Mouse (Mus musculus) cerebral cortex, adult 2 months (tissue): ENCODE data around the gene Dner.

Source experiments
- WGBS: fragments of 180-500 bp; shearing (Covaris S2); methylation state at CpG from one replicate; pipeline ENCODE4 v1.1.7; 2018; 5-methylcytosine and 5-hydroxymethylcytosine counted together

Dner gene

GRCm38 (mm10) chr1:84433291-84433980 is 262.6 kb downstream of the Dner start:
- 79% methylated on average over 6 of the region's 6 CpGs for WGBS

- 56% methylated on average over 1 of the region's 1 CpGs for WGBS
Observed at GRCm38 (mm10) chr1:84432311-84432710, 263.7 kb downstream of the Dner start.

DNA sequence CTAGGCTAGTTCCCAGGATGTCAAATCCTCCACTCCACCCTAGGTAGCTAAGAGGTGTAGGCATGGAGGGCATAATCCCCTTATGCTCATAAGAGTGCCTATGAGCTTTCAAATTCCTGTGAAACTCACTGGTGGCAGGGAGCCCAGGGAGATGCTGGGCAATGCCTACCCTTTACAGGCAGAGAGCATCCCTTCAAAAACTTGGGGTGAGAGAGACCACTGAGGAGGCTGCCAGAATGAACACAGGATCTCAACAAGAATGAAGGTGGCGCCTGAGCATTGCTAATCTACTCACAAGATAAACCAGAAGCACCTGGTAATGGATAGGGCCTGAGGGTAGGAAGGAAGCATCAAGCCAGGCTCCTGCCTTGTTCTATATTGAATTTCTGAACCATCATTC is 267.7 kb downstream of the Dner start:
- 94% methylated on average over 1 of the region's 1 CpGs for WGBS

GRCm38 (mm10) chr1:84427757-84428156 is 268.3 kb downstream of the Dner start:
- WGBS: 41% methylated on average over 11 of the region's 11 CpGs

DNA sequence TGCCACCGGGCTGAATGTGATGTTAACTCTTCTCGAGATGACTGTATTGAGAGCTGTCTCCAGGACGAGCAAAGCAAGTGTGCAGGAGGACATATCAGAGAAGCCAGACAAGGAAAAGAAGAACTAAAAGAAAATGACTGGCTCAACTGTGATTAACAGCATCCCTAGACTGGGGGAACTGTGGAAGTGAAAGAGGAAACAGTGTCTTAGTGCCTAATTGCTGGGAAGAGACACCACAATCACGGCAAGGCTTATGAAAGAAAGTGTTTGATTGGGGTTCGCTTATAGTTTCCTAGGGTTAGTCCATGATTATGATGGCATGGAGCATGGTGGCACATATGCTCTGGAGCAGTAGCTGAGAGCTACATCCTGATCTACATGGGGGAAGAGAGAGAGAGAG is 269.3 kb downstream of the Dner start:
- WGBS: 75% methylated on average over 5 of the region's 5 CpGs

GRCm38 (mm10) chr1:84422881-84423280 is 273.1 kb downstream of the Dner start:
- WGBS: 73% methylated on average over 2 of the region's 2 CpGs

DNA sequence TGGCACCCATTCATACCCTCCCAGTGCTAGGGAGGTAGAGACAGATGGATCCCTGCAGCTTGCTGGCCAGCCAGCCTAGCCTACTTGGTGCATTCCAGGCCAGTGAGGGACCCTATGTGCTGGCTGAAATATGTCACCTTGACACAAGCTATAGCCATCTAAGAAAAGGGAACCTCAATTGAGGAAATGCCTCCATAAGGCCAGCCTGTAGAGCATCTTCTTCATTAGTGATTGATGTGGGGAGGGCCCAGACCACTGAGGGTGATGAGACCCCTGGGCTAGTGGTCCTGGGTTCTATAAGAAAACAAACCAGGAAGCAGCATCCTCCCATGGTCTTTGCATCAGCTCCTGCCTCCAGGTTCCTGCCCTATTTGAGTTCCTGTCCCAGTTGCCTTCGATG is 274.2 kb downstream of the Dner start:
- WGBS: 65% methylated on average over 1 of the region's 1 CpGs

GRCm38 (mm10) chr1:84419416-84419815 is 276.6 kb downstream of the Dner start:
- WGBS: 39% methylated on average over 2 of the region's 2 CpGs

DNA sequence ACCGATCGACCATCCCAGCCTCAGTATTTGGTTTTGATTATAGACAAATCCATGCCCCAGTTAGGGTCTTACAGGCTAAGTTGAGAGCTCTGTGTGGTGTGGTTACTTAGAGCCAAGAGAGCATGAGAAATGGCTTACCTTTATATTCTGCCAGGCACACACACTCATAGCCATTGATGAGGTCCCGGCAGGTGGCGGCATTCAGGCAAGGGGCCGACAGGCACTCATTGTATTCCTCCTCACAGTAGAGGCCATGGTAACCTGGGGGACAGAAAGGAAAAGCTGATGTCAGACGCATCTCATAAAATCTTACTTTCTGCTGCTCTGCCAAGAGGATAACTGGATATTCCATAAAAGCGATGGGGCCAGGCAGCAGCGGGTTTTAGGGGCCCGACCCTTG is 277.5 kb downstream of the Dner start:
- 71% methylated on average over 9 of the region's 9 CpGs for WGBS

DNA sequence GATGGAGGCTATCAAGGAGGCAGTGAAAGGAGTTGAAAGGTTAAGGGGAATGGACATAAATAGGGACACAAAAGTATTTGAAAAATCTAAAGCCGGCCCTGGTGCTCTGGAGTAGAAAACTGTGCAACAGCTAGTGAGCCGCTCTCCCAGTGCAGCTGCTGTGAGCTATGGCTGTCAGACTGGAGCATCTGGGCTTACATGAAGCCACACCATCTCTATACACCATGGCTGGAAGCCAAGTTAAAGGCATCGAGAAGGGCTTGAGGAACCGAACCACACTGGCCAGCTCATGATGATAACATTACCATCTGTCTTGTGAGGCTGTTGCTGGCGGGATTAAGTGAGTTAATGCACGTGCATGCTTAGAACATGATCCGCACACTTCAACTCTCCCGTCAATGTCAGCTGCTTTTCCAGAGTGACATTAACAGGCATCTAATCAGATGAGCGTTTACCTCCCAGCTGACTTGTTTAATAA is 278.2 kb downstream of the Dner start:
- 72% methylated on average over 9 of the region's 9 CpGs for WGBS

DNA sequence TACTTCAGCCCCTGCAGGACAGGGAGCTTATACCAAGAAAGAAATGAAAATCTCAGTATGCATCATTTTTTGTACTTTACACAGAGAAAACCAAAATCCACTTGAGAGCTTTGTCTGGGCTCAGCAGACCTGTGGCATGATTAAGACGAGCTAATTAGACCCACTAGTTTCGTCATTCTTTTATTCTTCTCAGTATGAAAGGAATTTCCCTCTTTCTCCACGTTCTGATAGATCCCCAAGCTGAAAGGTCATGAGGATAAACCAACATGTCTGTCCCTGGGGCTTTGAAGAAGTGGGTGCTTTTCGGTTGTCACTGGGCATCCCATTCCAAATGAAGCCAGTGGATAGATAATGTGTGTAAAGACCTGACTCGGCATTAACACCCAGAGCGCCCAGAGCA is 278.7 kb downstream of the Dner start:
- WGBS: 80% methylated on average over 6 of the region's 6 CpGs

GRCm38 (mm10) chr1:84414464-84414863 is 281.6 kb downstream of the Dner start:
- WGBS: 63% methylated on average over 3 of the region's 3 CpGs

DNA sequence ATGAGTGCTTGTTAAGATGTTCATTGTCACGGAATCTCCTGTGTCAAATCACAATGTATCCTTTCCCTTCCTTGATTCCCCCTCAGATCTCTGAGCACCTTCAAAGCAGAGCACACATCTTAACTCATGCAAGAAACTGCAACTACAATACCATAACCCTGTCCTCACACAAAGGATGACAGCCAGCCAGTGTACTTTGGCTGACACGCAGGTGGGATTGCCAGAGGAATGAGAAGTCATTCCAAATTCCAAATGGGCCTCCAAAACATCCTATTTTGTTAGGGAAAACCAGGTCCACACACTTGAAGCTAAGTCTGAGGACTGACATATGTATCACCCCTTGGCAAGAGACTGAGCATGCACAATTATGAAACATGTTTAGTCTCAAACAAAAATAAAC is 286.5 kb downstream of the Dner start:
- WGBS: 88% methylated on average over 2 of the region's 2 CpGs

GRCm38 (mm10) chr1:84408873-84409272 is 287.1 kb downstream of the Dner start:
- WGBS: 72% methylated on average over 2 of the region's 2 CpGs

DNA sequence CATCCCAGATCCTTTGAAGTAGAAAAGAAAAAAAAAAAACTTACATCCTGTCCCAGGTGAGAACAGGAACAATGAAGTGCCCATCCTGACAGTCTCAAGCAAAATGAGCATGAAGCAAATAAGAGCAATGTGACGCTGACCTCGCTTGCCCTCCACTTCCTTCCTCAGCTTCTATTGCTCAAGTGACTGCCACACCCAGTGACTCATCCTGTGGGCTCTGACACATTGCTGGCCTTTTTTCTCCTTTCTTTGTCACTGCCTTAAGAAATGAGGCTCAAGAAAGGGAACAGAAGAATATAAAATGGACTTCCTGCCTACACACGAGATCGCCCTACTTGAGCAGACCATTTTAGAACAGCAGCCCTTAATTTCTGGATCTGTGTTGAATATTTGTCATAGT is 289.1 kb downstream of the Dner start:
- 60% methylated on average over 4 of the region's 4 CpGs for WGBS

DNA sequence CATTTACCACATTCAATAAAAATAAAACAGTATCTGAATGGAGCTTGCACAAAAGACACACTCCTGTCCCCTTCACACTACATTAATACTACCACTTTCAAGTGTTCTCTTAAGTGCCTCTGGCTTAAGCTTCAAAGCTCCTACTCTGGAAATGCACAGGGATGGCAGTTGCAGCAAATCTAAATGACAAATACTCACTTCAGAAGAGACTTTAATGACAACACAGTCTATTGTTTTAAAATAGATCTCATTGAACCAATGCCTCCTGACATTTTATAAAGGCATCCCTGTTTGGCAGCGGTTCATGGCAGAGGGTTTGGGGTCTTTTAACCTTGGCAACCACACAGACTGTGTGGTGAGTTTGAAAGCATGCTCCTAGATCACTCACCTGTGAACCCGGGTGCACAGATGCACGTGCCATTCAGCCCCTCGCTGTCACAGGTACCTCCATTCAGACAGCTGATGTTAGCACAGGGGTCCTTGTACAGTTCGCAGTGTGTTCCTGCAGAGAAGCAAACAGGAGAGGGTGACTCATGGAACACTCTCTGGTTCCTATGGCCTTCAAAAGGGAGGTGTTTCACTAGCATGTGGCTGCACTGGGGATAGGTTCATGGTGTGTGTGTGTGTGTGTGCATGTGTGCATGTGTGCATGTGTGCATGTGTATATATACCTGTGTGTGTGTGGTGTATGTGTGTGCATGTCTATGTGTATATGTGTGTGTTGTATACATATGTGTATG is 290.3 kb downstream of the Dner start:
- 89% methylated on average over 5 of the region's 5 CpGs for WGBS

DNA sequence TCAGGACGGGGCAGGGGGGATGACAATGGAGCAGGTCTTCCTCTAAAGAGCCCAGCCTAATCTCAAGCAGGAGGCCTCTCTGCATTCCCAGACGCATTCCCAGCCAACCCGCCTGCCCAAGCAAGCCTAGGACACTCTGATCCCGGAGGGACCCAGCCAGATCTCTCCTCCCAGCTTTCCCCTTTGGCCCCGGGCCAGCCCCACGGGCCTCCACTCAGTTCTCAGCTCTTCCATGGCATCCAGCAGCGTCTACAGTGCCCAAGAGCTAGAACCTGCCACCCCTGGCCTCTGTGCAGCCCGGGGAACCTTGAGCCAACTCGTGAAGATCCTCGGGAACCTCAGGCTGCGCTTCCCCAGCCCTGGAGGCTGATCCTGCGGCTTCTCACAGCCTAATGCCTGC is 291.1 kb downstream of the Dner start:
- WGBS: 75% methylated on average over 12 of the region's 12 CpGs

- WGBS: 89% methylated on average over 1 of the region's 1 CpGs
Observed at GRCm38 (mm10) chr1:84402154-84402553, 293.9 kb downstream of the Dner start.

DNA sequence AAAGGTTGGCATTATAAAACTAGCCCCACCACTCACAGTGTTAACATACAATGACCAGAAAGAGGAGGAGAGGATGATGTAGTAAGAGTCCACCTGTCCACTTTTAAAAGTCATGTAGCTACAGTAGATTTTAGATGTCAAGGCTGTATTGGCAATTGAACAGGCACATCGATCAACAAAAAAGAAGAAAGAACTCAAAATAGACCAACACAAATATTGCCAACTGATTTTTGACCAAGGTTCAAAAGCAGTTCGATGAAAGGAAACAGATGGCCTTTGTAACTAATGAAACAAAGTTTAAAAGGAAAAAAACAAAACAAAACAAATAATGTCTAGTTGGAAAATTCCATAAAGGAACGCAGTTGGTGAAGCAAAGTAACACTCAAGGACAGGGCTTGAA is 296.4 kb downstream of the Dner start:
- 64% methylated on average over 3 of the region's 3 CpGs for WGBS

GRCm38 (mm10) chr1:84399118-84399517 is 296.9 kb downstream of the Dner start:
- 91% methylated on average over 4 of the region's 4 CpGs for WGBS

DNA sequence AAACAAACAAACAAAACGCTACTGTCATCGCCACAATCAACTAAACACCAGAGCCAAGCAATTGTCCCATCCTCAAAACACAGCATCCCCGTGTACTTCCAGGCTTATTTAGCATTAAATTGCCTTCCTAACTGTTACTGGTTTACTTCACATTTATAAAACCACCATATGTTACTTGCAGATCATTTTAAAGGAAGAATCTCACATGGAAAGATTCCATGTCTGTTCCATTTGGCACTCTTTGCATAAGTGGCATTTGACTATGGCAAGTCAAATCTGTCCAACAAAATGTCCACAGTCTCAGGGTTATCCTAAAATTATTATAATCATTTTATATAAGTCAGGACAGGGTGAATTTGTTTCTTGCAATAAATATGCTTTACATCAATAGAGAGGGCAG is 299.2 kb downstream of the Dner start:
- WGBS: 59% methylated on average over 3 of the region's 3 CpGs

GRCm38 (mm10) chr1:84395928-84396327 is 300.1 kb downstream of the Dner start:
- WGBS: 89% methylated on average over 8 of the region's 8 CpGs

DNA sequence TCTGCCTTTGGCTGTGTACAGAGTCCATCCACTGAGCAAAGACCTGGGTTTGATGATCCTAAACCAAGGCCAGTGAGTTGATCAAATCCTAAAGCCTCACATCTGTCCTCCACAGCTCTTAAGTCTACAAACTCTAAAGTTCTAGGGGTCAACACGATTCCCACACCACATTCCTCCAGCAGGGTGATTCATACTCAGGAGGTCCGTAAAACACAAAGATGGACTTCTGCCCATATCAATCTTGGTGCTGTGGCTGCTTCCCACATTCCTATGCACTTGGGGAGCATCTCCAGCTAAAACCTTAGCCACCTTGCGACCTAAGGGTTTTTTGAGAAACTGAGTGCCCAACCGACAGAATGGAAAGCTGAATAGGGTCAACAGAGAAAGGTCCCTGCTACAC is 305.1 kb downstream of the Dner start:
- whole genome bisulfite sequencing: 94% methylated on average over 4 of the region's 4 CpGs
